Mouse (Mus musculus) C2C12 (cell line): ENCODE measurements around the gene Klc3.

Source experiments
- CEBPB ChIP-seq: IDR thresholded peaks from one replicate; pipeline ENCODE4 v1.6.1; 2011; ENCODE audit warnings: low read depth, mild to moderate bottlenecking, control low read depth, moderate library complexity
- CTCF ChIP-seq: IDR thresholded peaks from one replicate; pipeline ENCODE4 v1.5.1; 2011; ENCODE audit not compliant: control insufficient read depth, insufficient read depth, insufficient read length
- FOSL1 ChIP-seq: IDR thresholded peaks from one replicate; pipeline ENCODE4 v1.8.0; 2011; ENCODE audit warnings: mild to moderate bottlenecking, low read length; ENCODE audit not compliant: poor library complexity, insufficient read depth, severe bottlenecking
- MAX ChIP-seq: IDR thresholded peaks from one replicate; pipeline ENCODE4 v1.6.1; 2011; ENCODE audit warnings: mild to moderate bottlenecking, control low read depth
- MYOD1 ChIP-seq: IDR thresholded peaks from one replicate; pipeline ENCODE4 v1.6.1; 2011; ENCODE audit warnings: low read depth; ENCODE audit not compliant: control insufficient read depth, insufficient read length
- MYOG ChIP-seq: IDR thresholded peaks from one replicate; pipeline ENCODE4 v1.6.1; 2011; ENCODE audit not compliant: control insufficient read depth, insufficient read length; ENCODE audit errors: extremely low read depth
- USF1 ChIP-seq: IDR thresholded peaks from one replicate; pipeline ENCODE4 v1.6.1; 2011; ENCODE audit warnings: low read depth, mild to moderate bottlenecking, control low read depth, moderate library complexity

DNA sequence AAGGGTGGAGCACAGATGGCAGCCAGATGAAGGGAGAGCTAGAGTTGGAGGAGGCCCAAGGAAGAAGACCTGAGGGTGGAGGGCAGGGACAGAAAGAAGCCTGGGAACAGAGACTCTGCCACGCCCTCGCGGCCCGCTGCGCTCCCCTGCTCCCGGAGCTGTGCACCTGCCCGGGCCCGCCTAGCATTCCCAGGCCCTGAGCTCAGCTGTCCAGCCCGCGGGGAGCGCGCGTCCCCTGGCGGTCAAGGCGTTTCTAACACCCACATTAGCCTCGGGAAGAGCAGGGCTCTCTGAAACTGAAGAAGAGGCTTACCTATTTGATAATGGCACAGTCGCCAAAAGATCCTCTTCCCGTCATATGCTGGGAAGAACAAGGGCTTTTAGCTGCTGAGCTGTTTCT, 40.0 kb downstream of the Klc3 start:
- TF ChIP-seq CTCF (peak; percentile 84), CEBPB (no peak), USF1 (no peak), MYOG (no peak), MYOD1 (peak; percentile 18), MAX (no peak), FOSL1 (no peak)
